ENCODE assay signal across 35 mouse cellular contexts in the genomic region with DNA sequence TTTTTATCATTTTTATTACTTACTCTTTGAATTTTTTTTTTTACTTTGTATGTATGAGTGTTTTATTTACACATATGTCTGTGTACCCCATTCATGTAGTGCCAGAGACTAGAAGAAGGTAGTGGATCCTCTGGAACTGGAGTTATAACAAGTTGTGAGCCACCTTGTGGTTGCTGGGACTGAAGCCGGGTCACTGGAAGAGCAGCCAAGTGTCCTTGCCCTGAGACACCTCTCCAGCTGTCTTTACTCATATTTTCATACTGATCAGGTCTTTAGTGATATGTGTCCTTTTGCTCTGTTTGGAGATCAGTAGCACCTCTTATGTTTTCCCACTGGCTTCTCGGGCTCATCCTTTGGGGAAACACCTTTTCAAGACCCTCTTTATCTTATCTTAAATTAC. TPM values are rescaled to one million over a fixed set of nuclear protein-coding genes. Genes with fewer than 3 reads are reported as not detected.
DNase-seq lines count a peak whose midpoint lies in the region; ATAC-seq and TF ChIP-seq lines count a peak whose summit lies in the region.
"Had no signal": no experiment of that assay in that cellular context is flagged by ENCODE, and none has a peak within 500 bp of the region (broad histone marks: within the 10 kb centered on the region; RNA-seq: fewer than 3 reads in every experiment).

No protein-coding gene starts in this region.

- H3K9ac ChIP-seq in heart, postnatal 0 days (replicated peaks; ENCODE audit: low read depth, low read length) = no peak overlapping the region
- H3K9ac ChIP-seq in heart, embryonic 12.5 days = no peak overlapping the region
- H3K9ac ChIP-seq in liver, adult 2 months (ENCODE audit: low read depth, low read length) = no peak overlapping the region
- H3K9ac ChIP-seq in liver, embryonic 11.5 days (ENCODE audit: low read depth, low read length) = no peak overlapping the region
- H3K9ac ChIP-seq: embryonic facial prominence, embryonic 15.5 days; forebrain, embryonic 13.5 days; heart, embryonic 13.5 days; hindbrain, embryonic 12.5 days; limb, embryonic 13.5 days; liver, embryonic 13.5 days; midbrain, embryonic 12.5 days; stomach, embryonic 15.5 days had no signal

- H3K79me2 ChIP-seq in liver, adult 2 months (ENCODE audit: control insufficient read depth, insufficient read depth, low read length) = no peaks in the 10 kb centered on the region

- no peak overlapping the region for H3K4me3 ChIP-seq in heart, postnatal 0 days (ENCODE audit: low read depth, low read length)
- H3K4me3 ChIP-seq in heart, embryonic 12.5 days = no peak overlapping the region
- H3K4me3 ChIP-seq in liver, adult 2 months (ENCODE audit: insufficient read depth, low read depth, low read length) = no peak overlapping the region
- H3K4me3 ChIP-seq in liver, embryonic 11.5 days (ENCODE audit: low read depth, low read length) = no peak overlapping the region
- H3K4me3 ChIP-seq in layer of hippocampus, adult 2 months = no peak overlapping the region
- H3K4me3 ChIP-seq: embryonic facial prominence, embryonic 10.5 days; embryonic facial prominence, embryonic 15.5 days; forebrain, embryonic 13.5 days; heart, embryonic 13.5 days; hindbrain, embryonic 12.5 days; limb, embryonic 13.5 days; liver, embryonic 13.5 days; megakaryocyte, embryonic 14.5 days; midbrain, embryonic 12.5 days; stomach, embryonic 15.5 days had no signal

- no peaks in the 10 kb centered on the region for H3K27me3 ChIP-seq in heart, postnatal 0 days (ENCODE audit: control insufficient read depth, insufficient read depth, low read length)
- H3K27me3 ChIP-seq in heart, embryonic 12.5 days (replicated peaks) = no peaks in the 10 kb centered on the region
- H3K27me3 ChIP-seq in liver, adult 2 months (ENCODE audit: control insufficient read depth, insufficient read depth, low read length) = no peaks in the 10 kb centered on the region
- H3K27me3 ChIP-seq in liver, embryonic 11.5 days (replicated peaks; ENCODE audit: control insufficient read depth, insufficient read depth, low read length) = no peaks in the 10 kb centered on the region
- H3K27me3 ChIP-seq: embryonic facial prominence, embryonic 15.5 days; forebrain, embryonic 13.5 days; heart, embryonic 13.5 days; hindbrain, embryonic 12.5 days; limb, embryonic 13.5 days; liver, embryonic 13.5 days; midbrain, embryonic 12.5 days; stomach, embryonic 15.5 days had no signal

- no peak for ATAC-seq in heart, postnatal 0 days (ENCODE audit: insufficient read depth, low read depth)
- no peak for ATAC-seq in heart, embryonic 12.5 days (ENCODE audit: insufficient number of reproducible peaks, low FRiP score)
- no peak for ATAC-seq in liver, embryonic 11.5 days (replicated peaks; ENCODE audit: low FRiP score)
- ATAC-seq: forebrain, embryonic 13.5 days; inflammation-experienced regulatory T-cells, adult 6 months; lung, postnatal 0 days had no signal

- 64% methylated on average over 2 of the region's 2 CpGs for WGBS in heart, postnatal 0 days
- WGBS in heart, embryonic 12.5 days = 65% methylated on average over 2 of the region's 2 CpGs
- WGBS in liver, adult 2 months = 50% methylated on average over 2 of the region's 2 CpGs
- 58% methylated on average over 2 of the region's 2 CpGs for WGBS in liver, embryonic 11.5 days

- no peak for TF ChIP-seq EP300 in heart, postnatal 0 days (IDR thresholded peaks at IDR 0.05; ENCODE audit: low read depth)

- H3K4me1 ChIP-seq in heart, postnatal 0 days (ENCODE audit: control insufficient read depth, insufficient read depth) = no peaks in the 10 kb centered on the region
- H3K4me1 ChIP-seq in heart, embryonic 12.5 days (replicated peaks) = no peaks in the 10 kb centered on the region
- H3K4me1 ChIP-seq in liver, adult 2 months (ENCODE audit: control insufficient read depth, insufficient read depth, low read length) = peaks cover 6% of the 10 kb centered on the region
- no peaks in the 10 kb centered on the region for H3K4me1 ChIP-seq in liver, embryonic 11.5 days (replicated peaks; ENCODE audit: control insufficient read depth, insufficient read depth, low read length)
- H3K4me1 ChIP-seq: embryonic facial prominence, embryonic 10.5 days; embryonic facial prominence, embryonic 15.5 days; forebrain, embryonic 13.5 days; heart, embryonic 13.5 days; hindbrain, embryonic 12.5 days; limb, embryonic 13.5 days; liver, embryonic 13.5 days; midbrain, embryonic 12.5 days; stomach, embryonic 15.5 days had no signal

- no peak for TF ChIP-seq POLR2A in liver, adult 2 months (IDR thresholded peaks at IDR 0.05; ENCODE audit: extremely low read depth, insufficient read depth, low read length)

- H3K4me2 ChIP-seq in heart, postnatal 0 days (ENCODE audit: low read depth, low read length) = no peak overlapping the region
- no peak overlapping the region for H3K4me2 ChIP-seq in heart, embryonic 12.5 days
- no peak overlapping the region for H3K4me2 ChIP-seq in liver, embryonic 11.5 days
- H3K4me2 ChIP-seq: embryonic facial prominence, embryonic 15.5 days; forebrain, embryonic 13.5 days; heart, embryonic 13.5 days; hindbrain, embryonic 12.5 days; limb, embryonic 13.5 days; liver, embryonic 13.5 days; midbrain, embryonic 12.5 days; stomach, embryonic 15.5 days had no signal

- no peaks in the 10 kb centered on the region for H3K36me3 ChIP-seq in heart, postnatal 0 days (replicated peaks; ENCODE audit: control insufficient read depth, insufficient read depth, low read length)
- H3K36me3 ChIP-seq in heart, embryonic 12.5 days = no peaks in the 10 kb centered on the region
- H3K36me3 ChIP-seq in liver, adult 2 months (ENCODE audit: control insufficient read depth, insufficient read depth, low read length) = peaks cover 26% of the 10 kb centered on the region
- no peaks in the 10 kb centered on the region for H3K36me3 ChIP-seq in liver, embryonic 11.5 days (ENCODE audit: control insufficient read depth, insufficient read depth, low read length)
- H3K36me3 ChIP-seq: embryonic facial prominence, embryonic 10.5 days; embryonic facial prominence, embryonic 15.5 days; heart, embryonic 13.5 days; hindbrain, embryonic 12.5 days; liver, embryonic 13.5 days; midbrain, embryonic 12.5 days; stomach, embryonic 15.5 days had no signal

- no peak for DNase-seq in heart, postnatal 0 days (ENCODE audit: low spot score)
- DNase-seq in liver, adult 2 months (ENCODE audit: extremely low read depth, low read depth, low spot score) = peak; percentile 76
- no peak for DNase-seq in liver, embryonic 11.5 days (ENCODE audit: low spot score)
- DNase-seq in ES-CJ7 (ENCODE audit: low read depth, low spot score) = peak; percentile 18
- no peak for DNase-seq in layer of hippocampus, adult 2 months (ENCODE audit: low spot score in 2 of 2)
- no peak for DNase-seq in right cerebral cortex, postnatal 36 days (ENCODE audit: low spot score in 2 of 2)
- DNase-seq: cerebellum, adult 2 months; cerebellum, postnatal 14 days; gastrocnemius, postnatal 25 days; heart, adult 18-20 months; kidney, postnatal 14 days; liver, embryonic 13.5 days; lung, adult 18-20 months; lung, postnatal 4 days; thymus, postnatal 14 days had no signal

- H3K9me3 ChIP-seq in heart, postnatal 0 days (replicated peaks; ENCODE audit: control insufficient read depth, low read length) = no peaks in the 10 kb centered on the region
- no peaks in the 10 kb centered on the region for H3K9me3 ChIP-seq in heart, embryonic 12.5 days (replicated peaks)
- H3K9me3 ChIP-seq in liver, embryonic 11.5 days (ENCODE audit: control insufficient read depth, low read length) = no peaks in the 10 kb centered on the region
- H3K9me3 ChIP-seq: embryonic facial prominence, embryonic 10.5 days; embryonic facial prominence, embryonic 15.5 days; forebrain, embryonic 13.5 days; heart, embryonic 13.5 days; hindbrain, embryonic 12.5 days; limb, embryonic 13.5 days; liver, embryonic 13.5 days; megakaryocyte, embryonic 14.5 days; midbrain, embryonic 12.5 days; stomach, embryonic 15.5 days had no signal

- TF ChIP-seq CTCF in heart, postnatal 0 days (IDR thresholded peaks at IDR 0.05; ENCODE audit: low read depth) = 0 out of 2 replicates have a peak, but pooled peaks have one; percentile 8
- peak; percentile 51 for TF ChIP-seq CTCF in liver, adult 2 months (IDR thresholded peaks at IDR 0.05; ENCODE audit: low read depth, low read length)
- no peak for TF ChIP-seq CTCF in layer of hippocampus, adult 2 months (conservative IDR thresholded peaks at IDR 0.05)

- H3K27ac ChIP-seq in heart, postnatal 0 days (ENCODE audit: low read depth) = no peak overlapping the region
- H3K27ac ChIP-seq in heart, embryonic 12.5 days (ENCODE audit: poor library complexity, severe bottlenecking) = no peak overlapping the region
- no peak overlapping the region for H3K27ac ChIP-seq in liver, adult 2 months (replicated peaks; ENCODE audit: insufficient read depth, low read depth, low read length)
- no peak overlapping the region for H3K27ac ChIP-seq in liver, embryonic 11.5 days (ENCODE audit: low read depth, low read length)
- H3K27ac ChIP-seq in layer of hippocampus, adult 2 months = no peak overlapping the region
- H3K27ac ChIP-seq: embryonic facial prominence, embryonic 10.5 days; embryonic facial prominence, embryonic 15.5 days; forebrain, embryonic 13.5 days; heart, embryonic 13.5 days; hindbrain, embryonic 12.5 days; limb, embryonic 13.5 days; liver, embryonic 13.5 days; midbrain, embryonic 12.5 days; stomach, embryonic 15.5 days had no signal

RNA-seq across cellular contexts. Expression of a gene that starts 6.1 kb away (rescaled TPM):
- total RNA-seq in heart, postnatal 0 days (2014; rRNA removed; ENCODE audit: low replicate concordance) = 200 and 381 TPM in 2 replicates
- 224 and 230 TPM in 2 replicates for polyA plus RNA-seq in heart, postnatal 0 days (2015; fragmentation: Nextera tagmentation; extraction: Ambion mirVana)
- polyA plus RNA-seq in heart, embryonic 12.5 days (2016; fragmentation: Nextera tagmentation; extraction: Ambion mirVana) = 237 and 247 TPM in 2 replicates
- 166 and 211 TPM in 2 replicates for total RNA-seq in liver, adult 2 months (2014; rRNA removed)
- polyA plus RNA-seq in liver, adult 2 months (2012; rRNA removed) = 84.5 and 88.1 TPM in 2 replicates
- polyA plus RNA-seq in liver, embryonic 11.5 days (2014; fragmentation: Nextera tagmentation; extraction: Ambion mirVana) = 326 and 329 TPM in 2 replicates
- total RNA-seq in layer of hippocampus, adult 2 months (2021) = 100 to 1,000 TPM; 127 to 136 TPM

RNA-seq across cellular contexts. Expression of a gene that starts 6.3 kb away (rescaled TPM):
- total RNA-seq in heart, postnatal 0 days (2014; rRNA removed; ENCODE audit: low replicate concordance) = not detected in 2 replicates
- 0.32 and 0.37 TPM in 2 replicates for polyA plus RNA-seq in heart, postnatal 0 days (2015; fragmentation: Nextera tagmentation; extraction: Ambion mirVana)
- 0.35 and 0.38 TPM in 2 replicates for polyA plus RNA-seq in heart, embryonic 12.5 days (2016; fragmentation: Nextera tagmentation; extraction: Ambion mirVana)
- total RNA-seq in liver, adult 2 months (2014; rRNA removed) = not detected in 2 replicates
- polyA plus RNA-seq in liver, adult 2 months (2012; rRNA removed) = not detected in 2 replicates
- 0.91 and 1.3 TPM in 2 replicates for polyA plus RNA-seq in liver, embryonic 11.5 days (2014; fragmentation: Nextera tagmentation; extraction: Ambion mirVana)
- not detected for total RNA-seq in layer of hippocampus, adult 2 months (2021)
- total RNA-seq: adrenal gland, adult 18-20 months; adrenal gland, postnatal 36 days; gastrocnemius, postnatal 25 days; heart, adult 18-20 months; heart, postnatal 25 days; layer of hippocampus, postnatal 25 days; left cerebral cortex, adult 8-10 months; left cerebral cortex, postnatal 36 days; monocyte, adult 5-6 weeks had no signal
- polyA plus RNA-seq: cerebellum, adult 2 months; cortical plate, adult 2 months had no signal

RNA-seq across cellular contexts. Expression of a gene that starts 27.4 kb away (rescaled TPM):
- 3.3 and 3.6 TPM in 2 replicates for total RNA-seq in heart, postnatal 0 days (2014; rRNA removed; ENCODE audit: low replicate concordance)
- polyA plus RNA-seq in heart, postnatal 0 days (2015; fragmentation: Nextera tagmentation; extraction: Ambion mirVana) = 1.4 and 1.5 TPM in 2 replicates
- 2.7 and 3.7 TPM in 2 replicates for polyA plus RNA-seq in heart, embryonic 12.5 days (2016; fragmentation: Nextera tagmentation; extraction: Ambion mirVana)
- total RNA-seq in liver, adult 2 months (2014; rRNA removed) = 67.9 and 68.5 TPM in 2 replicates
- 8.7 and 12.1 TPM in 2 replicates for polyA plus RNA-seq in liver, adult 2 months (2012; rRNA removed)
- polyA plus RNA-seq in liver, embryonic 11.5 days (2014; fragmentation: Nextera tagmentation; extraction: Ambion mirVana) = 1.9 and 2.3 TPM in 2 replicates
- total RNA-seq in layer of hippocampus, adult 2 months (2021) = 1 to 10 TPM; 3.0 to 3.1 TPM
- total RNA-seq: monocyte, adult 5-6 weeks had no signal

RNA-seq across cellular contexts. Expression of a gene that starts 36.2 kb away (rescaled TPM):
- not detected in 2 replicates for total RNA-seq in heart, postnatal 0 days (2014; rRNA removed; ENCODE audit: low replicate concordance)
- polyA plus RNA-seq in heart, postnatal 0 days (2015; fragmentation: Nextera tagmentation; extraction: Ambion mirVana) = 0.07 TPM in 1 of 2 replicates, not detected in the other
- polyA plus RNA-seq in heart, embryonic 12.5 days (2016; fragmentation: Nextera tagmentation; extraction: Ambion mirVana) = 0.14 and 0.28 TPM in 2 replicates
- not detected in 2 replicates for total RNA-seq in liver, adult 2 months (2014; rRNA removed)
- not detected in 2 replicates for polyA plus RNA-seq in liver, adult 2 months (2012; rRNA removed)
- 0.06 TPM in 1 of 2 replicates, not detected in the other for polyA plus RNA-seq in liver, embryonic 11.5 days (2014; fragmentation: Nextera tagmentation; extraction: Ambion mirVana)
- 1 to 10 TPM; 7.4 to 7.8 TPM for total RNA-seq in layer of hippocampus, adult 2 months (2021)
- total RNA-seq: gastrocnemius, postnatal 25 days; heart, adult 18-20 months; heart, postnatal 25 days; monocyte, adult 5-6 weeks had no signal
- polyA plus RNA-seq: inflammation-experienced regulatory T-cells, adult 6 months had no signal

Comparison
In these comparisons a context has a peak if more than half of its experiments do, and no peak if none do; other contexts are left out.
1. DNase-seq: peak in liver, adult 2 months (single experiment) and ES-CJ7 (single experiment); none in heart, postnatal 0 days (single experiment), liver, embryonic 11.5 days (single experiment), layer of hippocampus, adult 2 months (0 of 2) and right cerebral cortex, postnatal 36 days (0 of 2).